Mouse (Mus musculus): ENCODE data around the gene Gif.

Gif gene

DNA sequence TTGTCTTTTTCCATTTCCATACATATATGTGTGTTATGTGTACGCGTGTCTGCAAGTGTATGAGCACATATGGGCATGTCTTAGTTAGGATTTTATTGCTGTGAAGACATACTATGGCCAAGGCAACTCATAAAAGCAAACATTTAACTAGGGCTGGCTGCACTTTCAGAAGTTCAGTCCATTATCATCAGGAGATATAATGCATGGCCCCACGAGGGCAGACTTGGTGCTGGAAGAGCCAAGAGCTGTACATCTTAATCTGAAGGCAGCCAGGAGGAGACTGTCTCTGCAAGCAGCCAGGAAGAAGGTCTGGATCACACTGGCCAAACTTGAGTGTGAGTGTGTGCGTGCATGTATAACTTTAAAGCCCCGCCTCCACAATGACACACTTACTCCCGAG lies 47.1 kb downstream of the Gif start:
- no peak for DNase-seq (ENCODE audit: low spot score in 2 of 2)

DNA sequence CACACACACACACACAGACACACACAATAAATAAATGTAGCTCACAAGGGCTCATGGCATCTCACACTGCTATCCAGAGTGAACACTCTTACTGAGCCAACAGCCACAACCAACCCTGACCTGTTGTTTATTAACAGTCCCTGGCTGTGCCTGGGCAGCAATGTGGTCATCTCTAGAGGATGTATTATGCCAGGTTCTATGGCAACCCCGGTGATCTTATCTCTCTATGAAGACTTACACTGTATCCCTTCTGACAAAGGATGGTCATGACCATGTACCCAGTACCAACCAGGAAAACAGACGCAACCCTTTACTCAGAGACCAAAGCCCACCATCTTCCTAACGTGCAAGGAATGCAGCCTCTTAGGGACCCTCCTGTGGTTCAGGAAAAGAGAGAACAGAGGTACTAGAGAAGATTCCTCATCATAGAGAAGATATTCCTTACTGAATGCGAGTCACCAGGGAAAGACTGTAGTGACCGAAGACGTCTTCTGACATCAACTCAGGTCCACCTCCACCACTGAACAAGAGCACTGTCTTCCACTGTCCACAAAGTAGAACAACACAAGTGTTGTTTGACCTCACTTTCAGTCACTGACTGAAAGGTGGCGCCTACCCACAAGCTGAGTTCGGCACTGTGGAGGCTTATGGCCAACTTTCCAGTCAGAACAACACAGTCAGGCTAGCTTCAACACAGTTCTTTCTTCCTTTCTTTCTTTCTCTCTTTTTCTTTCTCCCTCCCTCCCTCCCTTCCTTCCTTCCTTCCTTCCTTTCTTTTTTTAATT lies 53.4 kb downstream of the Gif start:
- no peak for DNase-seq (ENCODE audit: low spot score in 2 of 2)

DNA sequence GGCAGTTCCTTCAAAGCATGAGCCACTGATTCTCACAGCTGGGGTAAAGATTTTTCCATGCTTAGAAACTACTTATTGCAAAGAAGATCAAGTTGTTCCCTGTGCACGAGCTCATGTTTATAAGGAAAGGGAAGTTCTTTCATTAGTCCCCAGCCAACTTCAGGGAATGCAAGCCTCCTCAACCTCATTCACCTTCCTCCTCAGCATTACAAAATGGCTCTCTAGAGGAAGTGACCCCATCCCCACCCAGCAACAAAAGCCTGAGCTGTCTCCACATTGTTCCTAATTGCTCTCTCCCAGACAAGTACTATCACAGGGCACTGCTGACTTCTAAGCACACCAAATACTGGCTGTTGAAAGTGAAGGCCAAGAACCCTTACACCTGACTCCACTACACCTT lies 57.1 kb downstream of the Gif start:
- DNase-seq (ENCODE audit: low spot score in 2 of 2) = no peak

DNA sequence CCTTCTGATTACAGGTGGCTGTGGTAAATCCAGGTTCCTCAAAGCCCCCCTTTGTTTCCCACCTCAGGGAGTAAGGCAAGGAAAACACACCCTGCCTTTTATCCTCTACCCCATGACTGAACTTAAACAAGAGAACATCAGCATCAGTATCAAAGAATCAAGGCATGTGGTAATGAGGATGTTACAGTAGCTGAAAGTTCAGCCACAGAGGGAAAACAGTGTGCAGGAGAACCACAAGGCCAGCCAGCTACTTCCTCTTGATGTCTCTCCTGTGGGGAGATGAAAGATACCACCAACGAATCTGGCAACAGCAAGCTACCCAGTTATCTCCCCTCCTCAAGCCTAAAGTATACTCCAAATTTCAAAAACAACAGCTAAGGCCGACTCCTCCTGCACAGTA lies 59.9 kb downstream of the Gif start:
- peak; percentile 12 to 25 for DNase-seq (ENCODE audit: low spot score in 2 of 2)

DNA sequence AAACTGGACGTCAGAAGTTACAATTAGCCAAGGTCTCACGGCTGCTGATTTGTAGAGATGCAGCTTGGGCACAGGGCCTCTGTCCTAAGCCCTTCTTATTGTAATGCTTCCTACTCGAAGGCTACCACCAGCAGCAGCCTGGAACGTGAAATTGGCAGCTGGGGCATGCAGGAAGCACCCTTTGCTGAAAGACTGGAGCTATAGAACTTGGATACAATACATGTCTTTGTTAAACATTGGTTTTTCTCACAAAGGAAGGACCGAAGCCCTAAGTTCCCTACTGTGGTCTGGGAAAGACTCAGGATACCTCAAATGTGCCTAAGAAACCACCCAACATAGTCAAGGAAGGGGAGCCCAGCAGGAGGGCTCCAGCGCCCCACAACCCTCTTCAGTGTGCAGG lies 60.5 kb downstream of the Gif start:
- no peak for DNase-seq (ENCODE audit: low spot score in 2 of 2)

DNA sequence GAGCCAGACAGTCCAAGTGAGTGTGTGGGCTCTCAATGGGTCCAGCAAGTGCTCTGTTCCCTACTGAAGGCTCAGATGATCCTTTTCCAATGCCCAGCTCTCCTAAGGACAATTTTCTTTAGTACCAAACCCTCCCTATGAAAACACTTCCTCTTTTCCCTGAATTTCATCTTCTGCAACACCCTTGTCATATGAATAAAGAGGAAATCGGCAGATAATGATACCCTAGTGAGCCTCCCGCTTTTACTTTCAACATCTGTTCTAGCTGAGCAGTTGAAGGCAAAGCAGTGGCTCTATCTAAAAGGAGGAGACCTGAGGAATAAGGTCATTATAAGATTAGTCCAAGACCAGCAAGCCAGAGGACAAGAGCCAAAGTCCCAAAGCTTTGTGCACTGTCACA lies 61.1 kb downstream of the Gif start:
- DNase-seq (ENCODE audit: low spot score in 2 of 2) = no peak

DNA sequence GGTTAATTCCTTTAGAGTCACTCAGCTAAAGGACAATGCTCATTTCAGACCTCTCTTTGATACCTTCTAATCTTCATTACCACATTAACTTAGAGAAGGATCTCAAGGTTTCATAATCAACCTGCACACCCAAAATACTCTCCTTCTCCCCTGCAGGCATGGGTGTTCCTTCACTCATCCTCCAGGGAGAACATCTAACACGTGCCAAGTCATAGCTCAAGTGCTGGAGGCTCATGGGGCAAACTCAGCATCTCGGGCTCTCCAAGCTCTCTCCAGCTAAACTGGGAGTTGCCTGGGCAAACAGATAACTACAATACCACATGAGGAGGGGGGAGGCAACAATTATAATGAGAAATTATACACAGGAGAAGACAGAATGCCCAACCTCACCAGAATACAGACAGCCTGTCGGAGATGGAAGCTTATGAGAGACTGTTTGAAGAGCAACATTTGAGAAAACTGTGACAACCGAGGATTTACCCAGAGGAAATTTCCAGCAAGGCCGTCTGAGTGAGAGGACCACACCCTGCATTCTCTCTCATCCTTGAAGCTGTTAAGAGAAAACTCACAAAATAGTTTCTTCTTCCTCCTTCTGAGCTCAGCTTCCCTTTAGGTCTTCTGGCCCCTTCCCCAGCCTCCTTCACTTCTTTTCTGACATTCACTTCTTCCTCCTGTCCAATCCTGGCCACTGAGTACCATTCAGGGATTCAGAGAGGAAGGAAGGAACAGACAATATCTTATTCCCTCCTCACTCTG lies 62.8 kb downstream of the Gif start:
- DNase-seq (ENCODE audit: low spot score in 2 of 2) = no peak

DNA sequence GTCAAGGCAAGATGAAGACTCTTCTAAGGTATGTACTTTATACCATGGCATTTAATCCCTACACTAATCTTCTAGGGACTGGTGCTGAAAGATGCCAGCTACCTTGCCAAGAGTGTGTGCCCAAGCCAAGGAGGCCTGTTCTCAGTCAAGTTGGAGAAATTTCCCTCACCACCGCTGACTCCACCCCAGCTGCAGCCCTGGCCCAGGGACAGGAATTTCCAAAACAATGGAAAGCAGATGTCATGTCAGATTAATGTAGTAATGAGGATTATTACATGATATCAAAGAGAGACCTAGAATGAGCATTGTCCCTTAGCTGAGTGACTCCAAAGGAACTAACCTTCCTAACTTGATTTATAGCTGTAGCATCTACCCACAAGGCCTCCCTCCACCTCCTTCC lies 63.5 kb downstream of the Gif start:
- DNase-seq (ENCODE audit: low spot score in 2 of 2) = no peak

DNA sequence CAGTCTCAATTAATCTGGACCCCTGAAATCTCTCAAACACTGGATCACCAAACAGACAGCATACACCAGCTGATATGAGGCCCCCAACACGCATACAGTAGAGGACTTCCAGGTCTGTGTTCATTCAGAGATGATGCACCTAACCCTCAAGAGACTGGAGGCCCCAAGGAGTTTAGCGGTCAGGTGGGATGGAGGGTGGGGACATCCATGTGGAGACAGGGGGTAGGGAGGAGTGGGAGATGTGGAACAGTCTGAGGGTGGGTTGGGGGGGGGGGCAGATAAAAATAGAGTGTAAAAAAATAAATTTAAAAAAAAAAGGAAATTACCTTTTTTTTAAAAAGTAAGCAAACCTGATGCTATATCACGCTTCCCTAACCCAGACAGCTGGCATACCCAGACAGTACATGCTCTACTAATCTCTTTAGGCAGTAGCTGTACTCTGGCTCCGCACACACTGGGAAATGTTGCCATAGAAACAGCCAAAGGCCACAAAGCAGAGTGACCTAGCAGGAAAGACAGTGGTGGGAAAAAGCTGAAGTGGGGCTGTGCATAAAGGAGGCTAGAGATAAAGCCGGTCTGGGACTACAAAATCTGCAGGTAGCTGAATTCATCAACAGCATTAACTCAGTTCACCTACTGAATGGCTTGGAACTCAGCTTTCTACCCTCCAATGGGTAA lies 64.5 kb downstream of the Gif start:
- no peak for DNase-seq (ENCODE audit: low spot score in 2 of 2)

Data from spleen, postnatal 36 days (tissue).